Mouse (Mus musculus) forebrain, embryonic 15.5 days (tissue): ENCODE measurements around the gene Mns1. TPM values are rescaled to one million over a fixed set of nuclear protein-coding genes. Genes with fewer than 3 reads are reported as not detected.
A peak's percentile ranks its signal among the peaks of the same experiment; 100 is the strongest.

Experiments
- ATAC-seq: fragments of 200-750 bp; cut with Nextera tagmentation; replicated peaks from 2 replicates; pipeline ENCODE4 v1.8.0; 2017; ENCODE audit warnings: mild to moderate bottlenecking, moderate TSS enrichment, moderate library complexity
- H3K27ac ChIP-seq: fragments of 300-500 bp; sonication (generic); replicated peaks from 2 replicates; pipeline ENCODE4 v1.5.1; 2015; ENCODE audit warnings: mild to moderate bottlenecking, inconsistent platforms
- H3K27me3 ChIP-seq: fragments of 300-500 bp; sonication (generic); 2 replicates; pipeline ENCODE4 v1.6.1; 2015; ENCODE audit warnings: inconsistent platforms
- H3K36me3 ChIP-seq: fragments of 300-500 bp; sonication (generic); 2 replicates; pipeline ENCODE4 v1.6.1; 2015; ENCODE audit warnings: mild to moderate bottlenecking, inconsistent platforms
- H3K4me1 ChIP-seq: fragments of 300-500 bp; sonication (generic); 2 replicates; pipeline ENCODE4 v1.6.1; 2015; ENCODE audit warnings: inconsistent platforms
- H3K4me2 ChIP-seq: fragments of 300-500 bp; sonication (generic); replicated peaks from 2 replicates; pipeline ENCODE4 v1.6.1; 2015; ENCODE audit warnings: mild to moderate bottlenecking, inconsistent platforms
- H3K4me3 ChIP-seq: fragments of 300-500 bp; sonication (generic); 2 replicates; pipeline ENCODE4 v1.5.1; 2015; ENCODE audit warnings: mild to moderate bottlenecking, inconsistent platforms
- H3K9ac ChIP-seq: fragments of 300-500 bp; sonication (generic); replicated peaks from 2 replicates; pipeline ENCODE4 v1.6.1; 2015; ENCODE audit warnings: mild to moderate bottlenecking, inconsistent platforms
- H3K9me3 ChIP-seq: fragments of 300-500 bp; sonication (generic); 2 replicates; pipeline ENCODE4 v1.6.1; 2016; ENCODE audit warnings: inconsistent platforms
- WGBS: fragments of 180-500 bp; shearing (Covaris S2); methylation state at CpG from one replicate; pipeline ENCODE4 v1.1.7; 2015; ENCODE audit warnings: mixed read lengths; 5-methylcytosine and 5-hydroxymethylcytosine counted together
- microRNA-seq: library from miRNA; unstranded; fragments of <30 nt; microRNA quantifications from one replicate; pipeline ENCODE4, GENCODE M21; 2016
- polyA plus RNA-seq: library from polyadenylated mRNA; unstranded; fragments of >200 nt; fragmentation: Nextera tagmentation; extraction: Ambion mirVana; gene quantifications from 2 replicates; pipeline ENCODE4 v1.2.1, GENCODE M21; 2015

The Mns1 gene
- polyA plus RNA-seq, 1 experiment from 2014 or later = 14.1 TPM

- Histone ChIP-seq H3K9ac (peak overlapping the region; percentile 51), H3K27ac (peak overlapping the region; percentile 77), H3K9me3 (no peaks in the 10 kb centered on the region), H3K4me2 (peak overlapping the region; percentile 63), H3K4me3 (peak overlapping the region; percentile 74), H3K36me3 (0 out of 2 replicates have a peak, but pooled peaks cover 2% of the 10 kb centered on the region), H3K27me3 (no peaks in the 10 kb centered on the region), H3K4me1 (peaks cover 14% of the 10 kb centered on the region)
- under 1% methylated on average over 32 of the region's 32 CpGs for WGBS
- peak; percentile 97 for ATAC-seq
These were observed 53.9 kb downstream of the Mns1 start for GRCm38 (mm10) chr9:72491559-72492193.

- ATAC-seq = peak; percentile 53; the same call in 1 of the 2 replicates
- WGBS = 3% methylated on average over 6 of the region's 6 CpGs
- no peaks in the 10 kb centered on the region for H3K9me3 ChIP-seq
- H3K4me1 ChIP-seq = peaks cover 14% of the 10 kb centered on the region
- H3K9ac ChIP-seq = peak within 1 kb of the TSS; percentile 51
- peak within 1 kb of the TSS; percentile 77 for H3K27ac ChIP-seq
- no peaks in the 10 kb centered on the region for H3K27me3 ChIP-seq
- peak within 1 kb of the TSS; percentile 63 for H3K4me2 ChIP-seq
- 0 out of 2 replicates have a peak, but pooled peaks cover 2% of the 10 kb centered on the region for H3K36me3 ChIP-seq
- H3K4me3 ChIP-seq = peak within 1 kb of the TSS; percentile 74
These were observed 54.4 kb downstream of the Mns1 start, which contains the start of gene Tex9 for GRCm38 (mm10) chr9:72492194-72492565. Gene Tex9, minus strand, starts transcription at chr9:72492212.

- Histone ChIP-seq H3K9me3 (no peaks in the 10 kb centered on the region), H3K36me3 (no peaks in the 10 kb centered on the region), H3K4me2 (no peak overlapping the region), H3K4me3 (no peak overlapping the region), H3K27ac (no peak overlapping the region), H3K4me1 (peaks cover 14% of the 10 kb centered on the region), H3K9ac (no peak overlapping the region), H3K27me3 (no peaks in the 10 kb centered on the region)
- no peak for ATAC-seq
- 80% methylated on average over 2 of the region's 2 CpGs for WGBS
These were observed 55.7 kb downstream of the Mns1 start for GRCm38 (mm10) chr9:72493465-72493864.

- WGBS = 91% methylated on average over 3 of the region's 3 CpGs
- Histone ChIP-seq H3K9ac (no peak overlapping the region), H3K36me3 (no peaks in the 10 kb centered on the region), H3K27me3 (no peaks in the 10 kb centered on the region), H3K9me3 (no peaks in the 10 kb centered on the region), H3K4me1 (peaks cover 14% of the 10 kb centered on the region), H3K27ac (no peak overlapping the region), H3K4me3 (no peak overlapping the region), H3K4me2 (no peak overlapping the region)
- no peak for ATAC-seq
These were observed 56.3 kb downstream of the Mns1 start for GRCm38 (mm10) chr9:72493984-72494685.

- WGBS = 48% methylated on average over 2 of the region's 2 CpGs
- H3K4me2 ChIP-seq = no peak overlapping the region
- peaks cover 5% of the 10 kb centered on the region; the same call in 1 of the 2 replicates for H3K4me1 ChIP-seq
- H3K9ac ChIP-seq = no peak overlapping the region
- H3K9me3 ChIP-seq = no peaks in the 10 kb centered on the region
- H3K27me3 ChIP-seq = no peaks in the 10 kb centered on the region
- H3K4me3 ChIP-seq = no peak overlapping the region
- H3K27ac ChIP-seq = peak overlapping the region; percentile 31; the same call in 1 of the 2 replicates
- no peak for ATAC-seq
- no peaks in the 10 kb centered on the region for H3K36me3 ChIP-seq
These were observed 58.9 kb downstream of the Mns1 start for GRCm38 (mm10) chr9:72496691-72497090.

- H3K36me3 ChIP-seq = no peaks in the 10 kb centered on the region
- no peak for ATAC-seq
- H3K9me3 ChIP-seq = no peaks in the 10 kb centered on the region
- peaks cover 3% of the 10 kb centered on the region; the same call in 1 of the 2 replicates for H3K4me1 ChIP-seq
- H3K9ac ChIP-seq = no peak overlapping the region
- H3K4me2 ChIP-seq = no peak overlapping the region
- H3K27ac ChIP-seq = peak overlapping the region; percentile 72
- H3K4me3 ChIP-seq = no peak overlapping the region
- H3K27me3 ChIP-seq = no peaks in the 10 kb centered on the region
- WGBS = 31% methylated on average over 3 of the region's 3 CpGs
These were observed 59.4 kb downstream of the Mns1 start for GRCm38 (mm10) chr9:72497171-72497570.

Small RNAs within 50 kb of the gene (microRNA-seq; reads per million reads assigned to microRNA genes)
- not detected for gene Gm28010

Other genes starting within 250 kb of the Mns1 start
- 42.7 and 46.5 TPM in 2 replicates for gene Zfp280d, start 163.2 kb upstream of the Mns1 start, polyA plus RNA-seq
- 39.9 and 40.2 TPM in 2 replicates for gene Tex9, start 54.2 kb downstream of the Mns1 start, polyA plus RNA-seq
- 16.7 and 16.9 TPM in 2 replicates for gene Rfx7, start 94.2 kb downstream of the Mns1 start, polyA plus RNA-seq
- gene Nedd4, start 224.3 kb downstream of the Mns1 start, polyA plus RNA-seq = 433 and 447 TPM in 2 replicates